Mouse (Mus musculus) embryonic fibroblast, embryonic 13.5 days (primary cell): ENCODE data around the gene Cul4b.

Experiments
- CTCF ChIP-seq: IDR thresholded peaks from 2 replicates; pipeline ENCODE4 v1.5.1; 2011; ENCODE audit warnings: mild to moderate bottlenecking, control low read depth, low read length, moderate library complexity, borderline replicate concordance; ENCODE audit not compliant: insufficient read depth
- POLR2A ChIP-seq: IDR thresholded peaks from 2 replicates; pipeline ENCODE4 v1.6.1; 2011; ENCODE audit warnings: low read depth, mild to moderate bottlenecking, control low read depth, low read length, moderate library complexity

GRCm38 (mm10) chrX:38576078-38576477 lies at the start of gene Cul4b:
- TF ChIP-seq CTCF = no peak
- no peak for TF ChIP-seq POLR2A
